Mouse (Mus musculus): Measurements from ENCODE around the gene Hmga2.

Hmga2 gene

DNA sequence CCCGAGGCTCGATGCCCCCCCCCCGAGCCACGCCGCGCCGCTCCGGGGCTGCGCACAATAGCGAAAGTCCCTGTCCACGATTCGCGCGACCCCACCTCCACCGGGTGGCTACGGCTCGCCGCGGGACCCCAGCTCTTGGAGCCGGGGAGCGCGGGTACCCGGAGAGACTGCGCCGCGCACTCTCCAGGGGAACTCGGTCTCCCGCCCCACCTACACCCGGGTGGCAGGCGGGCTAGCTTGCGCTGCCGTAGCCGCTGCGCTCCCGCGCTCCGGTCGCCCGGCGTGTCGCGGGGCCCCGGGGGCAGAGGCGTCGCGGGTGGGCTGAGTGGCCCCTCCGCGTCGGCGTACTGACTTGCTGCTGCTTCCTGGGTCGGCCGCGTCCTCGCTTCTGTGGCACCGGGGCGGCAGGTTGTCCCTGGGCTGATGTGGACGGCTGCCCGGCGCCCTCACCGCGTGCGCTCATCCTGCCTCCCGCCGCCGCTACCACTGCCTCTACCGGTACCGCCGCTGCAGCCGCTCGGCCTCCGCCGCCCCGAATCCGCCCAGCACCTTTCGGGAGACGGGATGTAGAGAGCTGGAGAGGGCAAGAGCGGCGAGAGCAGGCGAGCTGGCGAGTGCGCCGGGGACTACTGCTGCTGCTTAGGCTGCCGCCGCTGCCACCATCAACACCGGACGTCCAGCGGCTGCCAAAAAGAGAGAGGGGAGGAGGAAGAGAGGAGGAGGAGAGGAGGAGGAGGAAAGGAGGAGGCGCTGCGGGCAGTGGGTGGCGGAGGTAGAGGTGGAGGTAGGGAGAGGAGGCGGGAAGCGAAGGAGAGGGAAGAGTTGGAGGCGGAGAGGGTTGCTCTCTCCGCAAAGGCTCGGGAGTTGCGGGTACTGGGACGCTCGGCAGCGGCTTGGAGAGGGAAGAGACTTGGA is at the start of gene Hmga2:
Gene Hmga2, minus strand, starts transcription at position 869 of the 915 bp plus-strand sequence.
- peak in 1 of 2 experiments; percentile 42 for DNase-seq (ENCODE audit: low spot score in 2 of 2)

DNA sequence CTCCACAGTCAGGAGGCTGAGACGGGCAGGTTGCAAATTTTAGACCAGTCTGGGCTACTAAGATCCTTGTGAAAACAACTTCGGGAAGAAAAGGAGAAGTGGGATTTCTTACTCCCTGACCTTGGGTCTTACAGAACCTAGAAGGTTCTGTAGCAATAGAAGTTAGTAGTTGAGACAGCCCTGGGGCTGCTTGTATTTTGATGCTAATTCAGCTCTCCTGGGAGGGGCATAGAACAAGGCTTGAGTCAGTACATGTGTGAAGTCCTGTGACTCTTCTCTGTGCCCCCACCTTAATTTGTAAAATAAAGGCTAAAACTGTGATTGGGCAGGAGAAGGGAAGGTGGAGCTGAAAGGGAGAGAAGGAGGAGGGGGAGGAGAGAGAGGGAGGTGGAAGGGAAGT is 46.7 kb upstream of the Hmga2 start:
- no peak for DNase-seq (ENCODE audit: low spot score in 2 of 2)

DNA sequence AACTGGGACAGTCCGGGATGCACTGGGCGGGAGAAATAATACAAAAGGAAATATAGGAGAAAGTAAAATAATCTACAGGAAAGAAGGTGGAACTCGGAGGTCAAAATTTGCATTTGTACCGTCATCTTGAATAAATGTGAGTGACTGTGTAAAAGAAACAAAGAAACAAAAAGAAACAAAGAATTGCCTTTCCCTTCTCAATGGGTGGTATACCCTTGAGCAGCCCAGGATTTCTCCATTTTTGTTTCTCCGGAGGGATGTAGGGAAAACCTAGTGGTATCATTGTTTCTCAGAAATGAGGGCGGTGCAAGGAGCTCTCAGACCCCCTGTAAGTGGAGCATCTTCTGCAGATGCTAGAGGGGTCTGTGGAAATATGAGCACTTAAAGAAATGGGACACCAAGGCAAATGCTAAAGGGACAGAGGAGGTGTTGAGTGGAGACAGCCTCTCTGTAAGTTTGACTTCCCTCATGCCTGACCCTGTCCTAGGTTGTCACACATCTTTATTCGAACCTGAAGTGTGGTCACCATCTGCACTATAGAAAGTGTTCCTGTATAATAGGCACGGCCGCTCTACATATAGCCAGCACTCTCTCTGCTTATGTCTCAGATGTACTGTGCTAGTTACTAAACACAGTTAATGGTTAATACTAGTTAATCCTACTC is 45.8 kb upstream of the Hmga2 start:
- no peak for DNase-seq (ENCODE audit: low spot score in 2 of 2)

DNA sequence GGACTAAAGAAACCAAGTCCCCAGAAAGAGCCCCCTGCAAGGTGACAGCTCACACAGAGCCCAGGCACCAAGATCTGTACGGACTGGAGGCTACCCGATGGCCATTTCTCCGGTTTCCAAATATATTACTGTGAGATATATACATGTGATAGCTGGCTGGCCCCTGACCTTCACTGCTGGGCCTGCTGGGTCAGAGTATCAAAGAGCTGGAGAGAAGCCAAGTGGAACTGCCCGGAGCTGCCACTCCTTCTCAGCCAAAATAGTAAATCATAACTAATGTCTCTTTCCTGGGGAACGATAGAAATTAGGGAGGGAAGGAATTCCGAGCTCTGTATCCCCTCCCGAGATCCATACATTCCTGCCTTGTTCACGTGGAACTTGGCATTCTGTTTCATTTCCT is 40.0 kb upstream of the Hmga2 start:
- no peak for DNase-seq (ENCODE audit: low spot score in 2 of 2)

DNA sequence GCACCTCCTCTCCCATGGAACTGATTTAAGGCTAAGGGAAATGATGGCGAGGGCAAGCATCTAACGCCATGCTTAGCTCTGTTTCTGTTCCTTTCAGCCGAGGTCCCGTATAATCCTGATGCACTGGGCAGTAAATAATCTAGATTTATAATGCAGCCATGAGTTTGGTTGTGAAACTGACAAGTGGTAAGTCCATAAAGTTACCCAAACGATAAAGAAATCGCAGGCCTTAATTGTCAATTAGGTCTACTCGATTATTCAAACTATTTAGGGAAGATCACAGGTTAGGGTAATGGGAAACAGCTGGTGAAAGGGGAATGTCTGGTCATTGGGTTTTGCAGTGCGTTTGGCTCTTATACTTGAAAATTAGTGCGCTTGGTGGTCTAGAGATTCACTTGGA is 37.5 kb upstream of the Hmga2 start:
- no peak for DNase-seq (ENCODE audit: low spot score in 2 of 2)

DNA sequence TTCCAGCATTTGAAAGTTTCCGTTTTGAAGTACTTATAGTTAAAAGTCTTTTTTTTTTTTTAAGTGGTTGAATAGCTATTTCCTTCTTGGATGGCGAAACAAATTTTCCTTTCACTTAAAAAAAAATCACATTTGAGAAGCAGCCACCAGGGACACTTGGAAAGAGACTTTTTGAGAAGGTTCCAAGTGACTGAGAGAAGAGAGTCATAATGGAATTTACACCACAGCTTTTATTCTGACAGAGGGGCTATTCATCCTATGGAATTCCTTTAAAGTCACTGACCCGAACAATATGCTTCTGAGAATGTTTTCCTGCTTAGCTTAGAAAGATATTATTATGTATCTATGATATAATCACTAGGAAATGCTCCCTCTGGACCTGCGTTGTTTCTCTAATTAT is 36.7 kb upstream of the Hmga2 start:
- no peak for DNase-seq (ENCODE audit: low spot score in 2 of 2)

DNA sequence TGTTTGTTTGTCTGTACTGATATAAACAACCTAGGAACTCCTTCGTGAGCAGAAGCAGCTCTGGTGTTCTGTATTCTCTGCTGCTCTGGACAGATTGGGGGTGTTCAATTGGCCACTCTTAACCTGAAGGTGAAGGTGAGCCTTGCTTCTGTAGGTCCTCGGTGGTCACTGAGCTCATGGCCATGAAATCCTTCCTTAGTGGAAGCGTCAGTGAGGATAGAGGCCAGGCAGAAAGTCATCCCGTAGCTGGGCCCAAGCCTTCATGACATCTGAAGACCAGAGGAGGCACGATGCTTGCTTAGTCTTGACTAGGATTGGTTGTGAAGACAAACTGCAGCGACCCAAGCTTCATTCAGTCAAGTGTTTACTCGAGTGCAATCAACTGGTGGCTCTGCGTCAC is 35.9 kb upstream of the Hmga2 start:
- DNase-seq (ENCODE audit: low spot score in 2 of 2) = no peak

DNA sequence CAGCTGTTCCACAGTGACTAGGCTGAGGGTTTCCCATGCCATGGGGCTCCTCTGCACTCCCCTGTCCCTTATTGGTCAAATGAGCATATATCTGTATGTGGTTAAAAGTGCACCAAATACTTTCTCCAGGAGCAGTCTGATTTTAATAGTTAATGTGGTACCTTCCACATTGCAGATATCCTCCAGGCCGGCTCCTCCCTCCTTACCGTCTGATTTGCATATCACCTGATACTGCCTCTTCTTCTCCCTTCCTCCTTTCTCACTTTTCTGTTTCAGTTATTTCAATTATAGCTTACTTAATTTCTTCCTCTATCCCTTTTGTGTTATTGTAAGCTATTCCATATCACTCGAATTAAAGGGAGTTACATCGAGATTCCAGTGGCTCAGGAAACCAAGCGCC is 27.7 kb upstream of the Hmga2 start:
- no peak for DNase-seq (ENCODE audit: low spot score in 2 of 2)

DNA sequence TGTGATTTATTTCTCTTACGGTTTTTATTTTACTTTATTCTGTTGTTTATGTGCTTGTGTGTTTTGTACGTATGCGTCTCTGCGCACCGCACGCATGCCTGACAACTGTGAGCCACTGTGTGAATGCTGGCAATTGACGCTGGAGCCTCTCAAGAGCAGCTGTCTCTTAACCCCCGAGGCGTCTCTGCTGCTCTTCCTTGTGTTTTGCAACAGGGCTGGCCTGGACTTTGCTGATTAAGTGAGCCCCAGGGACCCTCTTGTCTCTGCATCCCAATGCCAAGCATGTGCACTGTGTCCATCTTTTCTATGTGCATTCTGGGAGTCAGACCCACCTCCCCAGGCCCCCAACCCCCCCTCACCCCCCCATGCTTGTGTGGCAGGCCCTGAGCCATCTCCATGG is 24.5 kb upstream of the Hmga2 start:
- DNase-seq (ENCODE audit: low spot score in 2 of 2) = no peak

DNA sequence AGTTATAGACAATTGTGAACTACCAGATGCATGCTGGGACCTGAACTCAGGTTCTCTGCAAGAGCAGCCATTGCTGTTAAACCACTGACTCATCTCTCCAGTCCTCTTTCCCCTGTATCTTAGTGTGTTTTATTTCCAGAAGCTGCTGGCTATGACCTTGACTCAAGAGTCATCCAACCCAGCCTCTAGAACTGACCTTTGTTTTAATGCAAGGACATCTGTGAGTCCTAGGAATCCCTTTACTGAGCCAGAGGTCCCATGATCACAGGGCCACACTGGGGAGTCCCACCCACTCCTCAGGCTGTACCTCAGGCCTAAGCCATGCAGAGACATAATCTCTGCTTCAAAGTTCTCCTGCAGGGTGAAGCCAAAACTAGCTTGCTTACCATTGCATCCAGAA is 21.8 kb upstream of the Hmga2 start:
- no peak for DNase-seq (ENCODE audit: low spot score in 2 of 2)

DNA sequence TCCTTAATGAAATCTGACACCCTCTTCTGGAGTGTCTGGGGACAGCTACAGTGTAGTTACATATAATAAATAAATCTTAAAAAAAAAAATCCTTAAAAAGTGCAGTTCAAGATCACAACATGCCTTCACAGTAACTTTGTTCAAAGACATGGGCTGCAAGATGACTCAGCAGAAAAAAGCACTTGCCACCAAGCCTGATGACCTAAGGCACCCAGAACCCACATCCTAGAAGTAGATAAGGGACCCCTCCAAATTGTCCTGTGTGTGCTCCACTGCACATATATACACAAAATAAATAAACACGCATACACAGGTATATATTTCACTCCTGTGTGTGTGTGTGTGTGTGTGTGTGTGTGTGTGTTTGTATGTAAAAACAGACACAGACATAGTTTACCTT is 18.4 kb upstream of the Hmga2 start:
- DNase-seq (ENCODE audit: low spot score in 2 of 2) = no peak

DNA sequence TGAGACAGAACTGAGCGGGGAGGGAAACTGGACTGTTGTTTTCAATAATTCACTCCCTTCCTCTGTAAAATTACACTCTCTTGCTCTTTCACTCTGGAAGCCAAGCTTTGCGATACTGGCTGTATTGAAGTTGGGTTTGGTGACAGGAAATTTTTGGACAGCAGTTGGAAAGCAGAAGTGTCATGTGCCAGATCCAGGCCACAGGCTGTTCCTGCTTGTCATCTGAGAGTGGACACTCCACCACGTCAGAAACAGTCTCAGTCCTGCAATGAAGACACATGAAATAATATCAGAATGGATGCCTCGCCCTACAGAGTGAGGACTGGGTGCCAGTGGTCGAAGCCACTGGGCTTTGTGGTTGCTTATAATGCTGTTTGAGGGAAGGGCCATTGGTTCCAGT is 15.2 kb upstream of the Hmga2 start:
- no peak for DNase-seq (ENCODE audit: low spot score in 2 of 2)

DNA sequence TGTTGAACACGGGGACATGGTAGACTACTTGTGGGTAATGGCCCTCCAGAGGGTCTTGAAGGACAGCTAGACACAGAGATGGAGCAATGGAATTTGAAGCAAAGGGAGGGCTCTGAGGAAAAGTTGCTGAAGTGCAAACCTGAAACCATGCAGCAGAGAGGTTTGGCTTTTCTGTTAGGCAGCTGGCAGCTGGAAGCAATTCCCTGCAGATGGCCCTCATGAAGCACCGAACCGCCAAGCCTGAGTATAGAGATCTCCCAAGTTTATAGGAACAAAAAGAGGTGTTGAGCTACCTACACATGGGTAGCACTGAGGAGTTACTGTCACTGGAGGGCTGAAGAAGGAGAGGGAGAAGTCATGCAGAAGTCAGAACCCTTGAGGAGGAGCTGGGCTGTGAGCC is 13.3 kb upstream of the Hmga2 start:
- DNase-seq (ENCODE audit: low spot score in 2 of 2) = no peak

DNA sequence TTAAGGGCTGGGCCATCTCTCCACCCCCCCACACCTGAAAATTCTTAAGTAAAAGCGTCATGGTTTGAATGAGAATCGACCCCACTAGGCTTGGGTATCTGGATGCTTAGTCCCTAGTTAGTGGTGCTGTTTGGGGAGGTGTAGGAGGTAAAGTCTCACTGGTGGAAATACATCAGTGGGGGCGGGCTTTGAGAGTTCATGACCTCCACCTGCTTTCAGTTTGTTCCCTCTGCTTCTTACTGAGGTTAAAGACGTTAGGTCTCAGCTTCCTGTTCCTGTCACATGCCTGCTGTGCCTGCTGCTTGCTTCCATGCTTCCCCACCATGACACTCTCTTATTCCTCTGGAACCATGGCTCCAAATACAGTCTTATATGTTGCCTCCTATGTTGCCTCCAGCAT is 12.3 kb upstream of the Hmga2 start:
- DNase-seq (ENCODE audit: low spot score in 2 of 2) = no peak

DNA sequence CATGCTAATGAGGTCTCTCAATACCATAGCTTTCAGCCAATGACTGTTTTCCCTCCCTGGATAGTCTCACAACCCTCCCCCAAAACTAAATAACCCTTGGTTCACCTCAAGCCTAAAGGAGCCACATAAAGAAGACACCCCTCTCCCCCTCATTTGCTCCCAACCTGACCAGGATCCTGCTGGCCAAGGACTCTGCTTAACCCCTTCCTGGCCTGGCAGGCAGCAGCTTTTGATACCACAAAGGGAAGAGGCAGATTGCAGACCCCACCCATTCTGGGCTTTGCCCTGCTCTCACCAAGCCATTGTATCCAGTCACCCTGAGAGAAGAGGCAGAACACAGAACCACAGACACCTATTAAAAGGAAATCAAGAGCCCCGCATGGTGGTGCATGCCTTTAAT is 11.6 kb upstream of the Hmga2 start:
- no peak for DNase-seq (ENCODE audit: low spot score in 2 of 2)

DNA sequence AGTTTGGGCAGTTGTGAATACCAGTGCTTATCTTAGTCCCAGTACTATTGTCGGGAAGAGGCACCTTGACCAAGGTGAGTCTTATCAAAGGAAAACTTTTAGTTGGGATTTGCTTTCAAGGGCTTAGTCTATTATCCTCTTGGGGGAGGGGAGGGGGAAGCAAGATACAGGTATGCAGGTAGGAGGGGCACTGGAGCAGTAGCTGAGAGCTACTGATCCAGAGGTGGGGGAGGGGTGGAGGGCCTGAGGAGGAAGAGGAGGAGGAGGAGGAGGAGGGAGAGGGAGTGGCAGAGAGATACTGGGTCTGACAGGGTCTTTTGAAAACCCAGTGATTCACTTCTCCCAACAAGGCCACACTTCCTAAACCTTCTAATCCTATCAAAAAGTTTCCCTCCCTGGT is 9.2 kb upstream of the Hmga2 start:
- no peak for DNase-seq (ENCODE audit: low spot score in 2 of 2)

DNA sequence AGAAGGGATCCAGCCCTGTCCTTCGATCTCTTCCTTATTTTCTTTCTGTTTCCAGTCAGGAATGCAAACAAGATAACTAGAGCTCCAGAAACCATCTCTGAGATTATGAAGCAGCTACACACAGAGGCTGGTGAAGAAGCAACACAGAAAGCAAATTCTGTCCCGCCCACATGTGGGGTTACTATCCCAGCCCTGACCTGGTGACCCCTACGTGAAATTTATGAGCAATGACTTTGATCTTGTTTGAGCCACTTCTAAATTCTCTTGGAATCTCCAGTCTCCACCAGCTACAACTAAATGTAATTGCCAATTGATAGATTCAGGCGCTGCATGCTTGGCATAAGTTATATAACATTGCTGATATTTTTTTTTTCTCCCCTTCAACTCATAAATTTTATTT is 7.9 kb upstream of the Hmga2 start:
- DNase-seq (ENCODE audit: low spot score in 2 of 2) = no peak

DNA sequence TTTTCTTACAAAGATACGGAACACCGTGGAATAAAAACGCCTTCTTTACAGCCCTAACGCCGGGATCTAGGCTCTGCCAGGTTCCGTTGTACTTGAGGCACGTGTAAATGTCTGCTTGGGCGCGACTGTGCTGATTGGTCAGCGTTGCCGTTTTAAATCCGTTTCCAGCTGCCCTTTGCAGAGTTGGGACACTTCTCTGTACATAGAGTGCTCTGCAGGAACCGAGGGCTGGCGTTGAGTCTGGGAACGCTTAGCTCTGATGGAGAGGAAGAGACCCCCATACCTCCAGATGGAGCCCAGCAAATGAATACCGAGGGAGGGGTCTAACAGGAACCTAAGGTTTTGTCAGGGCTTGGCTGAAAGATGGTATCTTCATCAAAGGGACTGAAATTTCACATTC is 1.9 kb upstream of the Hmga2 start:
- DNase-seq (ENCODE audit: low spot score in 2 of 2) = peak in 1 of 2 experiments; percentile 3

DNA sequence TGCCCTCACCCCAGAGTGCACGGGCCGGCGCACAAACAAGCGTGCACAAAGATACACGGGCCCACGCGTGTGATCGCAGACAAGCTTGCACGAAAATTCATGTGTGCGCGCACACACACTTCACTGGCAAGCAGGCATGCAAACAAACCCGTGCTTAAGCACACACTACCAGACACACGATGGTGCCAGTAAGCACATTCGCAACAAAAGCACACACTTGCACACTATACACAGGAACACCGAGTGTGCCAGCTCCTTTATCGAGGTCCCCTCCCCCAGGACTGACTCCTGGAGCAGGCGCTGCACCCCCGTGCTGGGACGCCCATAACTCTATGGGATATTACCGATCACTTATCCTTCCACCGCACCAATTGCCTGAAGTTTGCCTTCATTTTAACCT is 1.2 kb upstream of the Hmga2 start:
- DNase-seq (ENCODE audit: low spot score in 2 of 2) = peak in 1 of 2 experiments; percentile 4

DNA sequence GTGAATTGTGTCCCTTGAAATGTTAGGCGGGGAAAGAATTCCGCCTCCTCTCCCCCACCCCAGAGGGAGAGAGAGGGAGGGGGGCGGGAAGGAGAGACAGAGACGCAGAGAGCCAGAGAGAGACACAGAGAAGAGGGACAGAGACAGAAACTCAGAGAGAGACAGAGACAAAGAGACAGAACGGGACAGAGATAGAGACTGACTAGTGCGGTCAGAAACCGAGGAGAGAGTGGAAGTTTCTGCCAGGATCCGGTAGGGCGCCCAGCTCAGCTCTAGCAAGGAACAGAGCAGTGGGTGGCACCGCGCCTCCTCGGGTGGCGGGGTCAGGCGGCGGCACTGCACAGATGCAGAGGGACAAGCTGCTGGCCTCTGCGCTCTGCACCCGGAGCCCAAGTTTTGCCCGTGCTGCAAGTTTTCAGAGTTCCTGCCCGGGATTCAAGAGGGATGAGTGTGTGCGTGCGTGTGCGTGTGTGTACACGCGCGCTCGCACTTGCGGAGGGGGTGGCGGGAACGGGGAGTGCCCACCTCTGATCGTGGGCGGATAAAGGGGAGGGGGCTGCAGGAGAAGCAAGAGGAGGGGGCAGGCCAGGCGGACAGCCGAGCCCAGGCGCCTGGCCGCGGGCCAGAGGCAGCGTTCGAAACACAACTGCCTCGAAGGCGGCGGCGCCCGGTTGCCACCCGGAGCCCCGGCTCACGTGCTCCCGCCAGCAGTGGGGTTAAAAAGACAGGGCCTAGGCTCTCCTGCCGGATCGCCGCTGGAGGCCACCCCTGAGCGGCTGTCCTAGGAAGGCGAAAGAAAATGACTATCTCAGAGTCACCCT is 457 bp upstream of the Hmga2 start:
- peak in 1 of 2 experiments; percentile 25 for DNase-seq (ENCODE audit: low spot score in 2 of 2)

DNA sequence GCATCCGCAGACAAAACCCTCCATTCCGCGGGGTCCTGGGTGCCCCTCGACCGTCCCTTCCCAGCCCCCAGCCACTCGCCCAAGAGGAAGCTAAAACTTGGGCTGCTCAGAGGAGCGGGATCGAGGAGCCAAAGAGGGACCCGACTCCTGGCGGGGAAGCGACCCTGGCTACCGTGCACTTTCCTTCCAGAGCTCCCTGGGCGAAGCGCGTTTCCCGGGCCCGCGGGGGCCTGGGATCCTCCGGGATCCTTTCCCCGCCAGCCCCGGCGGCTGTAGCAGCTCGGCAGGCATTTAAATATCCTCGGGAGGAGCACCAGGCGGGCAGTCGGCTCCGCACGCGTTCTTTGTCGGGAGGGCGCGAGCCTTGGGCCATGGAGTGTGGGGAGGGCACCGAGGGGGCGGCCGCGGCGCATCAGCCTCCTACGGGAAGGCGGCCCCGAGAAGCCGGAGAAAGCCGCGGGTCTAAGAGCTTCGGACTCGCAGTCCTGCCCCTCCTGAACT is 1.2 kb downstream of the Hmga2 start:
- peak in 1 of 2 experiments; percentile 23 for DNase-seq (ENCODE audit: low spot score in 2 of 2)

DNA sequence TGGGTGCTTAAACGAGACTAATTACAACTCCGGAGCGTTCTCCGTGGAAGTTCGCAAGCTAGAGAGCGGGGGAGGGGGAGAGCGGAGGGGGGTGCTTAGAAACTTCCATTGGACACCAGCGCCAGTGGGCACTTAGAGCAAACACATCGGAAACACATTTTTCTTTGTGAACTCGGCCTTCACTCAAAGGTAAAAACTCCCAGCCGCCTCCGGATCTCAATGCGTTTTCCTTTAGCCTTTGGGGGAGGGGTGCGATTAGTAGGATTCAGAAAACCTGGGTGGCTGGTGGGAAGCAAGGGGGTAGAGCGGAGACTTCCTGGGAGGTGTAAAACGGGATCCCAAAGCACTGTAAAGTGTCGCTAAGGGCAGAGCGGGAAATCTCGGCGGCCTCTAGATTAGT is 2.0 kb downstream of the Hmga2 start:
- peak in 1 of 2 experiments; percentile 4 for DNase-seq (ENCODE audit: low spot score in 2 of 2)
